Mouse (Mus musculus) liver, postnatal 0 days (tissue): ENCODE data around the gene Snx10.

ENCODE experiments used
- CTCF ChIP-seq: sonication (generic); IDR thresholded peaks from 2 replicates; pipeline ENCODE4 v1.5.1; 2016; ENCODE audit warnings: antibody characterized with exemption, low read depth
- EP300 ChIP-seq: IDR thresholded peaks from 2 replicates; pipeline ENCODE4 v1.6.1; 2016; ENCODE audit warnings: antibody characterized with exemption, low read depth, mild to moderate bottlenecking

DNA sequence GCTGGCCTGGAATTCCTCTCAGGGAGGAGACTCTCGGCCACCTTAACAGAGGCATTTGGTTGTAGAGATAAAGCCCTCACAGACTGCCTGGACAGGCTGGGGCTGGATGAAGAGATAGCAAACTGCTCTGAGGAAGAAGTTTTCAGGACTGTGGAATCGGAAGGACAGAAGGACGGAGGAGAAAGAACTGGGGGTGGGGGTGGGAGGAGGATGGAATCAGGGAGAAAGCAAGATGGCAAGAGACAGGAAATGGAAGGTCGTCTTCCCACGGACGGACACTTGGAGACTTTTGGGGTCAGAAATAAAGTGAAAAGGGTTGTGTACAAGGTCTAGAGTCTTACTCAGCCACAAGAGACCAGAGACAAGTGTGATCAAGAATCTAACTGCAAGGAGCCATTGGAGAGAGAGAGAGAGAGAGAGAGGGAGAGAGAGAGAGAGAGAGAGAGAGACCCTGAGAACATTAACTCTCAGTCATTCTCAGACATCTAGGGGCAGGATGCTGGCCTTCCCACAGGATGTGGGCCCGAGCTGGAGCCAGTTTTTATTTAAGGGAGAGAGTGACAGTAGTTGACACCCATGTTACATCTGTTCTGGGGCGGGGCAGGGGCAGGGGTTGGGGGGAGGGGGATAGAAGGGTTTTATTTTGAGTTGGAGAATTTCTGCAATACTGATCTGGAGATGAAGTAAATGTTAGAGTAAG, 110.1 kb downstream of the Snx10 start:
- TF ChIP-seq CTCF: no peak
- no peak for TF ChIP-seq EP300
